Mouse (Mus musculus): Measurements from ENCODE around the gene Lmf1. TPM values are rescaled to one million over a fixed set of nuclear protein-coding genes. Genes with fewer than 3 reads are reported as not detected.

Gene Lmf1
- polyA plus RNA-seq, 1 experiment from 2014 or later: 18.3 TPM

- ATAC-seq (replicated peaks; ENCODE audit: low FRiP score): no peak
- H3K4me1 ChIP-seq (replicated peaks; ENCODE audit: control insufficient read depth, insufficient read depth, low read length): peaks cover 5% of the 10 kb centered on the region; the same call in 1 of the 2 replicates
- H3K27ac ChIP-seq (ENCODE audit: low read depth, low read length): no peak overlapping the region
These were observed 55.2 kb downstream of the Lmf1 start for GRCm38 (mm10) chr17:25634070-25634469.

GRCm38 (mm10) chr17:25635387-25635786, 56.5 kb downstream of the Lmf1 start:
- Histone ChIP-seq H3K4me1 (replicated peaks; ENCODE audit: control insufficient read depth, insufficient read depth, low read length) (peaks cover 5% of the 10 kb centered on the region; the same call in 1 of the 2 replicates), H3K27me3 (ENCODE audit: control insufficient read depth, insufficient read depth, low read length) (no peaks in the 10 kb centered on the region), H3K27ac (ENCODE audit: low read depth, low read length) (no peak overlapping the region), H3K4me3 (ENCODE audit: low read depth, low read length) (no peak overlapping the region), H3K4me2 (ENCODE audit: low read depth, low read length, severe bottlenecking) (no peak overlapping the region), H3K9ac (ENCODE audit: low read length) (no peak overlapping the region), H3K36me3 (ENCODE audit: control insufficient read depth, insufficient read depth, low read length) (no peaks in the 10 kb centered on the region), H3K9me3 (ENCODE audit: control insufficient read depth, low read length) (no peaks in the 10 kb centered on the region)
- ATAC-seq (replicated peaks; ENCODE audit: low FRiP score): no peak
- WGBS: 49% methylated on average over 8 of the region's 8 CpGs
- no peak for DNase-seq (ENCODE audit: low spot score)

More at GRCm38 (mm10) chr17:25634070-25634469, 55.2 kb downstream of the Lmf1 start:
- Histone ChIP-seq H3K36me3 (ENCODE audit: control insufficient read depth, insufficient read depth, low read length) (no peaks in the 10 kb centered on the region), H3K4me2 (ENCODE audit: low read depth, low read length, severe bottlenecking) (no peak overlapping the region), H3K27me3 (ENCODE audit: control insufficient read depth, insufficient read depth, low read length) (no peaks in the 10 kb centered on the region), H3K9me3 (ENCODE audit: control insufficient read depth, low read length) (no peaks in the 10 kb centered on the region), H3K4me3 (ENCODE audit: low read depth, low read length) (no peak overlapping the region), H3K9ac (ENCODE audit: low read length) (no peak overlapping the region)
- no peak for DNase-seq (ENCODE audit: low spot score)
- WGBS: 91% methylated on average over 10 of the region's 10 CpGs

- no peak overlapping the region for H3K27ac ChIP-seq (ENCODE audit: low read depth, low read length)
- 94% methylated on average over 5 of the region's 5 CpGs for WGBS
- H3K4me1 ChIP-seq (replicated peaks; ENCODE audit: control insufficient read depth, insufficient read depth, low read length): peaks cover 5% of the 10 kb centered on the region; the same call in 1 of the 2 replicates
These were observed 56.9 kb downstream of the Lmf1 start for GRCm38 (mm10) chr17:25635806-25636205.

GRCm38 (mm10) chr17:25637986-25638385, 59.1 kb downstream of the Lmf1 start:
- DNase-seq (ENCODE audit: low spot score): no peak
- no peak overlapping the region for H3K4me3 ChIP-seq (ENCODE audit: low read depth, low read length)
- no peaks in the 10 kb centered on the region for H3K27me3 ChIP-seq (ENCODE audit: control insufficient read depth, insufficient read depth, low read length)
- H3K4me2 ChIP-seq (ENCODE audit: low read depth, low read length, severe bottlenecking): no peak overlapping the region
- H3K4me1 ChIP-seq (replicated peaks; ENCODE audit: control insufficient read depth, insufficient read depth, low read length): peaks cover 5% of the 10 kb centered on the region; the same call in 1 of the 2 replicates
- no peak for ATAC-seq (replicated peaks; ENCODE audit: low FRiP score)
- H3K9me3 ChIP-seq (ENCODE audit: control insufficient read depth, low read length): no peaks in the 10 kb centered on the region
- no peak overlapping the region for H3K9ac ChIP-seq (ENCODE audit: low read length)
- H3K36me3 ChIP-seq (ENCODE audit: control insufficient read depth, insufficient read depth, low read length): no peaks in the 10 kb centered on the region
- 81% methylated on average over 7 of the region's 7 CpGs for WGBS
- no peak overlapping the region for H3K27ac ChIP-seq (ENCODE audit: low read depth, low read length)

More at GRCm38 (mm10) chr17:25635806-25636205, 56.9 kb downstream of the Lmf1 start:
- Histone ChIP-seq H3K27me3 (ENCODE audit: control insufficient read depth, insufficient read depth, low read length) (no peaks in the 10 kb centered on the region), H3K9ac (ENCODE audit: low read length) (no peak overlapping the region), H3K4me2 (ENCODE audit: low read depth, low read length, severe bottlenecking) (no peak overlapping the region), H3K36me3 (ENCODE audit: control insufficient read depth, insufficient read depth, low read length) (no peaks in the 10 kb centered on the region), H3K9me3 (ENCODE audit: control insufficient read depth, low read length) (no peaks in the 10 kb centered on the region), H3K4me3 (ENCODE audit: low read depth, low read length) (no peak overlapping the region)
- DNase-seq (ENCODE audit: low spot score) (no peak), ATAC-seq (replicated peaks; ENCODE audit: low FRiP score) (no peak)

GRCm38 (mm10) chr17:25638442-25638841, 59.6 kb downstream of the Lmf1 start:
- no peak overlapping the region for H3K4me3 ChIP-seq (ENCODE audit: low read depth, low read length)
- peaks cover 8% of the 10 kb centered on the region; the same call in 1 of the 2 replicates for H3K4me1 ChIP-seq (replicated peaks; ENCODE audit: control insufficient read depth, insufficient read depth, low read length)
- no peaks in the 10 kb centered on the region for H3K9me3 ChIP-seq (ENCODE audit: control insufficient read depth, low read length)
- H3K27ac ChIP-seq (ENCODE audit: low read depth, low read length): no peak overlapping the region
- no peak overlapping the region for H3K9ac ChIP-seq (ENCODE audit: low read length)
- H3K36me3 ChIP-seq (ENCODE audit: control insufficient read depth, insufficient read depth, low read length): no peaks in the 10 kb centered on the region
- no peak for ATAC-seq (replicated peaks; ENCODE audit: low FRiP score)
- DNase-seq (ENCODE audit: low spot score): no peak
- H3K27me3 ChIP-seq (ENCODE audit: control insufficient read depth, insufficient read depth, low read length): no peaks in the 10 kb centered on the region
- WGBS: 92% methylated on average over 4 of the region's 4 CpGs
- no peak overlapping the region for H3K4me2 ChIP-seq (ENCODE audit: low read depth, low read length, severe bottlenecking)

- Histone ChIP-seq H3K27ac (ENCODE audit: low read depth, low read length) (no peak overlapping the region), H3K4me3 (ENCODE audit: low read depth, low read length) (no peak overlapping the region), H3K4me2 (ENCODE audit: low read depth, low read length, severe bottlenecking) (no peak overlapping the region), H3K27me3 (ENCODE audit: control insufficient read depth, insufficient read depth, low read length) (no peaks in the 10 kb centered on the region), H3K4me1 (replicated peaks; ENCODE audit: control insufficient read depth, insufficient read depth, low read length) (peaks cover 8% of the 10 kb centered on the region), H3K9ac (ENCODE audit: low read length) (no peak overlapping the region), H3K9me3 (ENCODE audit: control insufficient read depth, low read length) (no peaks in the 10 kb centered on the region), H3K36me3 (ENCODE audit: control insufficient read depth, insufficient read depth, low read length) (no peaks in the 10 kb centered on the region)
- DNase-seq (ENCODE audit: low spot score) (no peak), ATAC-seq (replicated peaks; ENCODE audit: low FRiP score) (no peak)
- WGBS: 62% methylated on average over 4 of the region's 4 CpGs
These were observed 62.1 kb downstream of the Lmf1 start for GRCm38 (mm10) chr17:25640956-25641355.

- H3K4me2 ChIP-seq (ENCODE audit: low read depth, low read length, severe bottlenecking): no peak overlapping the region
- no peak overlapping the region for H3K4me3 ChIP-seq (ENCODE audit: low read depth, low read length)
- H3K4me1 ChIP-seq (replicated peaks; ENCODE audit: control insufficient read depth, insufficient read depth, low read length): peaks cover 8% of the 10 kb centered on the region
- no peaks in the 10 kb centered on the region for H3K9me3 ChIP-seq (ENCODE audit: control insufficient read depth, low read length)
- H3K36me3 ChIP-seq (ENCODE audit: control insufficient read depth, insufficient read depth, low read length): no peaks in the 10 kb centered on the region
- H3K27me3 ChIP-seq (ENCODE audit: control insufficient read depth, insufficient read depth, low read length): no peaks in the 10 kb centered on the region
- no peak for ATAC-seq (replicated peaks; ENCODE audit: low FRiP score)
- no peak overlapping the region for H3K27ac ChIP-seq (ENCODE audit: low read depth, low read length)
- DNase-seq (ENCODE audit: low spot score): no peak
- 81% methylated on average over 8 of the region's 8 CpGs for WGBS
- H3K9ac ChIP-seq (ENCODE audit: low read length): no peak overlapping the region
These were observed 63.1 kb downstream of the Lmf1 start for GRCm38 (mm10) chr17:25642032-25642431.

- DNase-seq (ENCODE audit: low spot score) (no peak), ATAC-seq (replicated peaks; ENCODE audit: low FRiP score) (no peak)
- no peaks in the 10 kb centered on the region for H3K36me3 ChIP-seq (ENCODE audit: control insufficient read depth, insufficient read depth, low read length)
- H3K4me1 ChIP-seq (replicated peaks; ENCODE audit: control insufficient read depth, insufficient read depth, low read length): peaks cover 8% of the 10 kb centered on the region
- peak overlapping the region; percentile 6; the same call in 1 of the 2 replicates for H3K27ac ChIP-seq (ENCODE audit: low read depth, low read length)
- H3K9ac ChIP-seq (ENCODE audit: low read length): peak overlapping the region; percentile 27
- H3K4me2 ChIP-seq (ENCODE audit: low read depth, low read length, severe bottlenecking): no peak overlapping the region
- H3K27me3 ChIP-seq (ENCODE audit: control insufficient read depth, insufficient read depth, low read length): no peaks in the 10 kb centered on the region
- no peak overlapping the region for H3K4me3 ChIP-seq (ENCODE audit: low read depth, low read length)
- H3K9me3 ChIP-seq (ENCODE audit: control insufficient read depth, low read length): no peaks in the 10 kb centered on the region
- WGBS: 68% methylated on average over 13 of the region's 13 CpGs
These were observed 64.8 kb downstream of the Lmf1 start for GRCm38 (mm10) chr17:25643517-25644294.

GRCm38 (mm10) chr17:25644761-25645160, 65.9 kb downstream of the Lmf1 start:
- ATAC-seq (replicated peaks; ENCODE audit: low FRiP score) (no peak), DNase-seq (ENCODE audit: low spot score) (no peak)
- no peak overlapping the region for H3K9ac ChIP-seq (ENCODE audit: low read length)
- H3K9me3 ChIP-seq (ENCODE audit: control insufficient read depth, low read length): no peaks in the 10 kb centered on the region
- H3K4me1 ChIP-seq (replicated peaks; ENCODE audit: control insufficient read depth, insufficient read depth, low read length): peaks cover 8% of the 10 kb centered on the region
- no peak overlapping the region for H3K4me2 ChIP-seq (ENCODE audit: low read depth, low read length, severe bottlenecking)
- H3K27ac ChIP-seq (ENCODE audit: low read depth, low read length): no peak overlapping the region
- no peak overlapping the region for H3K4me3 ChIP-seq (ENCODE audit: low read depth, low read length)
- H3K27me3 ChIP-seq (ENCODE audit: control insufficient read depth, insufficient read depth, low read length): no peaks in the 10 kb centered on the region
- no peaks in the 10 kb centered on the region for H3K36me3 ChIP-seq (ENCODE audit: control insufficient read depth, insufficient read depth, low read length)
- 92% methylated on average over 3 of the region's 3 CpGs for WGBS

All from forebrain, embryonic 11.5 days (tissue).